Mouse (Mus musculus) ovary, postnatal 10 days (tissue): ENCODE data around the gene Ppid.

ENCODE experiments used
- DNase-seq: peaks from one replicate; pipeline ENCODE4 v3.0.0; 2022; ENCODE audit warnings: low spot score

The Ppid gene

GRCm38 (mm10) chr3:79590863-79591792 is at the start of gene Ppid:
Gene Ppid, plus strand, starts transcription at chr3:79591342.
- peak; percentile 42 for DNase-seq

- no peak for DNase-seq
Observed at GRCm38 (mm10) chr3:79542585-79542984, 48.6 kb upstream of the Ppid start.

GRCm38 (mm10) chr3:79548681-79549437 is 42.3 kb upstream of the Ppid start:
- no peak for DNase-seq

GRCm38 (mm10) chr3:79549751-79550393 is 41.3 kb upstream of the Ppid start:
- DNase-seq, result no peak

GRCm38 (mm10) chr3:79551826-79552552 is 39.2 kb upstream of the Ppid start:
- no peak for DNase-seq

- no peak for DNase-seq
Observed at GRCm38 (mm10) chr3:79553779-79554178, 37.4 kb upstream of the Ppid start.

- DNase-seq, result no peak
Observed at GRCm38 (mm10) chr3:79555061-79555460, 36.1 kb upstream of the Ppid start.

GRCm38 (mm10) chr3:79559021-79559772 is 31.9 kb upstream of the Ppid start:
- no peak for DNase-seq

GRCm38 (mm10) chr3:79559773-79560045 is 31.4 kb upstream of the Ppid start:
- DNase-seq, result no peak

GRCm38 (mm10) chr3:79560555-79560954 is 30.6 kb upstream of the Ppid start:
- DNase-seq, result no peak

GRCm38 (mm10) chr3:79561784-79562715 is 29.1 kb upstream of the Ppid start:
- no peak for DNase-seq

GRCm38 (mm10) chr3:79563511-79563910 is 27.6 kb upstream of the Ppid start:
- no peak for DNase-seq

GRCm38 (mm10) chr3:79564875-79565606 is 26.1 kb upstream of the Ppid start:
- DNase-seq, result no peak

GRCm38 (mm10) chr3:79566716-79567691 is 24.1 kb upstream of the Ppid start:
- DNase-seq, result no peak

- DNase-seq, result peak; percentile 65
Observed at GRCm38 (mm10) chr3:79567703-79568362, 23.3 kb upstream of the Ppid start, which contains the start of gene Fnip2. Gene Fnip2, minus strand, starts transcription at chr3:79567796.

GRCm38 (mm10) chr3:79568629-79569350 is 22.4 kb upstream of the Ppid start:
- DNase-seq, result no peak

- no peak for DNase-seq
Observed at GRCm38 (mm10) chr3:79569351-79569681, 21.8 kb upstream of the Ppid start.
